Mouse (Mus musculus): ENCODE data around the gene Ncoa1.

DNA sequence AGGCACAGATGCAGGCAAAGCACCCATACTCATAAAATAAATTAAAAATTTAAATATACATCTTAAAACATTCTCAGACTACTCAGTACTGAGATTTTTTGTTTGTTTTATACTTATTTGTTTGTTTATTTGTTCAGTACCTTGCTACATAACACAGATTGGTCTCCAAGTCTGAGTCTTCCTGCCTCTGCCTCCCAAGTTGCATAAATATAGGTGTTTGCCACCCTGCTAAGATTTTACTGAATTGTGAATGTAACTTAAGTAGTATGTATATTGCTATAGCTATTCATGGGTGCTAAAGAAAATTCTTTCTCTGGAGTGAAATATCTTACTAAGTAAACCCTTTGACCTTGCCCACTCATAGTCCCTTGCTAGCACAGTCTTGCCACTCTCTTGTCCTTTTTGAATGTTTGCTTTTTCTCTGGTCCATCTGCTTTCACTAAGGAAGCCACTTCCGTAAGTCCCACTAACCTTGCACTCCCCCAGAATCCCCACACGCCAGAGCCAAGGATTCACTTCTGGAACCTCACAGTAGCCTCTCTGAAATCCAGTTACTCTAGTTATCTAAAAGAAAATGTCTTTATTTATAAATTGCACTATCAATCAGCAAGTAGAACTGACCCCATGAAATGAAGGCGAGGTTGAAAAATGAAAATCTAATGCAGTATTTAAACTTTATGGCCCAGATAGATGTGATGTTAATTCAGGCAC is 2.3 kb upstream of the Ncoa1 start:
- no peak for TF ChIP-seq EP300 (IDR thresholded peaks at IDR 0.05; ENCODE audit: low read depth)
- TF ChIP-seq CTCF (IDR thresholded peaks at IDR 0.05; ENCODE audit: low read depth), result no peak
